Mouse (Mus musculus): ENCODE results near the gene Gpc5.

GRCm38 (mm10) chr14:115413429-115413828 lies 321.4 kb downstream of the Gpc5 start:
- no peak for TF ChIP-seq CTCF (IDR thresholded peaks at IDR 0.05; ENCODE audit: low read depth)
- TF ChIP-seq EP300 (optimal IDR thresholded peaks at IDR 0.05): no peak
